Mouse (Mus musculus) liver, embryonic 14.5 days (tissue): Measurements from ENCODE around the gene AU022751.
"Not testable (repeated sequence)": the region's sequence is repeated elsewhere in the genome, so short reads cannot be mapped to it uniquely, and the experiment has no call there.

ENCODE experiments used
- CTCF ChIP-seq: IDR thresholded peaks from 2 replicates; pipeline ENCODE4 v1.5.1; 2016; ENCODE audit warnings: antibody characterized with exemption, low read depth, control low read depth
- EP300 ChIP-seq: IDR thresholded peaks from 2 replicates; pipeline ENCODE4 v1.6.1; 2016; ENCODE audit warnings: antibody characterized with exemption, low read depth

DNA sequence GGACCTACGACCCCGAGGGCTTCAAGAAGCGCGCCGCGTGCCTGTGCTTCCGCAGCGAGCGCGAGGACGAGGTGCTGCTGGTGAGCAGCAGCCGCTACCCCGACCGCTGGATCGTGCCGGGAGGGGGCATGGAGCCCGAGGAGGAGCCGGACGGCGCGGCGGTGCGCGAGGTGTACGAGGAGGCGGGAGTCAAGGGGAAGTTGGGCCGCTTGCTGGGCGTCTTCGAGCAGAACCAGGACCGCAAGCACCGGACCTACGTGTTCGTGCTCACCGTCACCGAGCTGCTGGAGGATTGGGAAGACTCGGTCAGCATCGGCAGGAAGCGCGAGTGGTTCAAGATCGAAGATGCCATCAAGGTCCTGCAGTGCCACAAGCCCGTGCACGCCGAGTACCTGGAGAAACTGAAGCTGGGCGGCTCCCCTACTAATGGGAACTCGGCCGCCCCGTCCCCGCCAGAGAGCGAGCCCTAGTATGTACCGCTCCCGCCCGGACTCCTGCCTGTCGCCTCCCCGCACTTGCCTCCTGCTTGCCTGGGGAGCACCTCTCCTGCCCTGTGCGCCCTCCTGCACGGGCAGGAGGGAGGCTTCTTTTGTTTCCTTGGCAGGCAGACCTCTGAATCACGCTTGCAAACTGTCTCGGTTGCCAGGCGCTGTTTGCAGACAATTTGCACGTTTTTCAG, 35.1 kb downstream of the AU022751 start:
- not testable (repeated sequence) for TF ChIP-seq EP300, CTCF
